Mouse (Mus musculus): ENCODE results near the gene Slc35d3. TPM values are rescaled to one million over a fixed set of nuclear protein-coding genes. Genes with fewer than 3 reads are reported as not detected.
A peak's percentile ranks its signal among the peaks of the same experiment; 100 is the strongest.

Slc35d3 gene
- polyA plus RNA-seq (2012; ENCODE audit: insufficient read depth, insufficient read length, missing spikeins): not detected in 2 replicates

DNA sequence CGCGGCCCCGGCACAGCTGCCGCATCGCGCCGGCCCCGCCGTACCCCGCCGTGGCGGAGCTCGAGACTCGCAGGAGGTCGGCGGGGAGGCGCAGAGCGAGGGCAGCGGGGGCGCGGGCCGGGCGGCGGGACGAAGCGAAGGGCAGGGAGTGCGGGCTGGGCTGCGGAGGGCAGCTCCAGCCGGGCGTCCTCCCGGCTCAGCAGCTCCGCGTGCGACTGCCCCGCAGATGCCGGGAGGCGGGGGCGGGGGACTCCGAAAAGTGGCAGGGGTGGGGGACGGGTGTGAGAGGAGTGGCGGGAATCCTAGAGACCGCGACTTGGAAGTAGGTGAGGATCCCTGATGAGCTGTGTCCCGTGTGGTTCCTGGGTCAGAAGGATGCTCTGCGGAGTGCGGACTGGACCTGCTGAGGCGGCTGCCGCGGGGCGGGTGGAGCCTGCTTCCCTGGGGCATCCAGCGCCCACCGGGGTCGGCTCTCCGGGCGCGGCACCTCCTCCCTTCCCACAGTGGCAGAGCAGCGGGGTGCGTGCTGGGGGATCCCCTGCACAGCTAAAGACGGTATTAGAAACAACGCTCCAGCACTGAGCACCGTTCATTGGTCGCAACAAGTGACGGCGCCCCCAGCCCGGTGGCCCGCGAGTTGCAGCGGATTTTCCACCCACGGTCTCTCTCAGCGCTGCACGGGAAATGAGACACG lies at the start of gene Slc35d3:
TSS of gene Slc35d3 (minus strand) at position 462 of the 694 bp plus-strand sequence.
- peak within 1 kb of the TSS; percentile 51 for H3K4me3 ChIP-seq (ENCODE audit: insufficient read depth, low read depth, low read length)
- H3K27ac ChIP-seq (replicated peaks; ENCODE audit: low read depth, low read length): no peak within 1 kb of the TSS
- H3K4me1 ChIP-seq (ENCODE audit: control insufficient read depth, insufficient read depth, insufficient read length, low read length): peaks cover 15% of the 10 kb centered on the region

DNA sequence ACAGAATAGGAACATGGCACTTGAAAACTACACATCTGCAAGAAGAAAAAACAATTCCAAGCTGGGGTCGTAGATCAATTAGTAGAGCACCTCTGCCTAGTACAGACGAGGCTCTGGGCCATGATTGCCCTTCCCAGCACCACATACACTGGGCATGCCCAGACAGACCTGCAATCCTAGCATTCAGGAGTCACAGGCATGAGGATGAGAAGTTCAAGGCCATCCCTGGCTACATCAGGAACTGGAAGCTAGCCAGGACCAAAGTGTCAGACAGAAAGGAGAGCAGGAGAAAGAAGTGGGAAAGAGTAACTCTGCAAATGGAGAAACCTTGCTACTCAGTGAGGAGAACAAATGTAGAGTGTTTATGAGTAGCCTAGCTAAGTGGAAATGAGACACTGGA lies 48.9 kb upstream of the Slc35d3 start:
- Histone ChIP-seq H3K27ac (replicated peaks; ENCODE audit: low read depth, low read length) (no peak overlapping the region), H3K4me1 (ENCODE audit: control insufficient read depth, insufficient read depth, insufficient read length, low read length) (no peaks in the 10 kb centered on the region)

DNA sequence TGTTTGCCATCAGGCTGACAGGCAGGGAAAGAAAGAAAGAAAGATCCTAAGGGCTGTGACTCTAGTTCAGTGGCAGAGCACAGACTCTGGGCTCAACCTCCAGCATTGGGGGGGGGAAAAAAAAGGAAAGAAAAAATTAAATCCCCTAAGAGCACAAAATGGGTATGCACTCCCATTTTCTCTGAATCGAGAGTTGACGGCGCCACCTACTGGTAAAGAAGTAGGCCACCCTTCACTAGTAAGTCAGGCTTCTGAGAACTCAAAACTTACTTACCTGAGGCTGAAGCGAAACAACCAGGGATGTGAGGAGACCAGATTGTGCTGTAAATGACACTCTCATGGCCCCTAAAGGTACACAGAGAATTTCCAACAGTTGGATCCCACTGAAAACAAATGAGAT lies 42.7 kb upstream of the Slc35d3 start:
- H3K4me3 ChIP-seq (ENCODE audit: insufficient read depth, low read depth, low read length): no peak overlapping the region
- no peaks in the 10 kb centered on the region for H3K4me1 ChIP-seq (ENCODE audit: control insufficient read depth, insufficient read depth, insufficient read length, low read length)
- no peak overlapping the region for H3K27ac ChIP-seq (replicated peaks; ENCODE audit: low read depth, low read length)

More for the DNA sequence above, 48.9 kb upstream of the Slc35d3 start:
- H3K4me3 ChIP-seq (ENCODE audit: insufficient read depth, low read depth, low read length): no peak overlapping the region

DNA sequence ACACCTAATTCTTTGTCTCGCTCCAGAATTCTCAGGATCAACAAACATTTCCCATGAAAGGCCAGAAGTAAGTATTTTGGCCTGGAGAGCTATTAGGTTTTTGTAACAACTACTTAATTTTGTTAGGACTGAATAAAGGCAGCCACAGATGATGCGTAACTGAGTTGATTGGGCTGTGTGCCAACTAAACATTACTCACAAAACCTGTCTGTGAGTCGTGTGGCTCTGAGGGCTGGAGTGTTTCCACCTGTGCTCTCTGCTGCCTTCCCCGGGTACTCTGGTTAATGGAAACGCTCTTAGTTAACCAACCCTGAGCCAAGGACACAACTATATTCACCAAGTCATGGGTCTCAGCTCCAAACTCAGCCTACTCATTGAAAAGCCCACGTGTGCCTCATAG lies 41.9 kb upstream of the Slc35d3 start:
- H3K4me3 ChIP-seq (ENCODE audit: insufficient read depth, low read depth, low read length): no peak overlapping the region
- H3K4me1 ChIP-seq (ENCODE audit: control insufficient read depth, insufficient read depth, insufficient read length, low read length): no peaks in the 10 kb centered on the region
- H3K27ac ChIP-seq (replicated peaks; ENCODE audit: low read depth, low read length): no peak overlapping the region

DNA sequence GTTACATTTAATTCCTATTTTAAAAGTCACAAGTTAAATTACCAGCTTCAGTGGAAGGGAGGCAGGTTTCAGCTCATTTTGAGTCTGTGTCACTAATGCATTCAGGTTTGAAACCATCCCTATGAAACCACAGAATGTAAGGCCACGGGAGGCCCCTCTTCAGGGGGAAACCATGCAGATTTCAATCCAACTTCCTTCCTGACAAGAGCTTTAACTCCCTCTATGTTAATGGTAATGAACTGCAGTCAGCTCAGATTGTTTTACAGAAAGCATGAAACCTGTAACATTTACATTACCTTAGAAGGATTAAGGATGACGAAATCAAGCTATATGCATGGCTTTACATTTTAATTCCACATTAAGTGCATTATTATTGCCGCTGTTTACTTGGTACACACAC lies 40.4 kb upstream of the Slc35d3 start:
- Histone ChIP-seq H3K4me1 (ENCODE audit: control insufficient read depth, insufficient read depth, insufficient read length, low read length) (no peaks in the 10 kb centered on the region), H3K27ac (replicated peaks; ENCODE audit: low read depth, low read length) (no peak overlapping the region), H3K4me3 (ENCODE audit: insufficient read depth, low read depth, low read length) (no peak overlapping the region)

DNA sequence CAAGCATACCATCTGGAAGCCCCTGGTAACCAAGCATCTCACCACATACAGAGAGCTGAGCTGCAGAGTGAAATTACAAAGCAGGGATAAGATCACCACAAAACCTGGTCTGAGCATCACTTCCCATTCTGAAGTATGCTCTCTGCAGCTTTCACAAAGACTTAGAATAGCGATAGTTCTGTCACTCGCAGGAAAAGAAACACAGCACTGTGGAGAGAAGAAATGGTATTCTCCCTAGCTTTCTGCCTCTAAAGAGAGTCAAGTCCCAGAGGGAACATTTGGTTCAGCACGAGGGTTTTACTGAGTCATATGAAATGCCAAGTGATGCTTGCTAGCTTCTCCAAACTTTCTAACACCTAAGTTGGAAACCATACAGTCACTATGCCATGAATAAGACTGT lies 38.6 kb upstream of the Slc35d3 start:
- Histone ChIP-seq H3K4me1 (ENCODE audit: control insufficient read depth, insufficient read depth, insufficient read length, low read length) (no peaks in the 10 kb centered on the region), H3K4me3 (ENCODE audit: insufficient read depth, low read depth, low read length) (no peak overlapping the region), H3K27ac (replicated peaks; ENCODE audit: low read depth, low read length) (no peak overlapping the region)

DNA sequence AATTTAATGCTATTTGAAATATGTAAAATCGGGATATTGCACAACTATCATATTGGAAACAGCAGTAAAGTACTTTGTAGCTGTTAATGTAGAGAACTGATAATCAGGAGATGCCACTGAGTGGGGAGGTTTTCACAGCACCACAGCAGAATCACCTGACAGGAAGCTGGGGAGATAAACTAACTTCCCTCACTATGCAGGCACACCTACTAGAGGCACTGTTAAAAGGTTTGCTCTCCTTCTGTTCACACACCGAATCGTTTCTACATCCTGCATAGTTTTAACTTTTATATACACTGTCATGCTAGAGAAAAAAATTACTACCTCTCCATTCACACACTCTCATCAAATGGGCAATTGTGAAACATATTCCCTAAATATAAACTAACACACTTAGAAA lies 35.0 kb upstream of the Slc35d3 start:
- Histone ChIP-seq H3K27ac (replicated peaks; ENCODE audit: low read depth, low read length) (no peak overlapping the region), H3K4me1 (ENCODE audit: control insufficient read depth, insufficient read depth, insufficient read length, low read length) (no peaks in the 10 kb centered on the region), H3K4me3 (ENCODE audit: insufficient read depth, low read depth, low read length) (no peak overlapping the region)

DNA sequence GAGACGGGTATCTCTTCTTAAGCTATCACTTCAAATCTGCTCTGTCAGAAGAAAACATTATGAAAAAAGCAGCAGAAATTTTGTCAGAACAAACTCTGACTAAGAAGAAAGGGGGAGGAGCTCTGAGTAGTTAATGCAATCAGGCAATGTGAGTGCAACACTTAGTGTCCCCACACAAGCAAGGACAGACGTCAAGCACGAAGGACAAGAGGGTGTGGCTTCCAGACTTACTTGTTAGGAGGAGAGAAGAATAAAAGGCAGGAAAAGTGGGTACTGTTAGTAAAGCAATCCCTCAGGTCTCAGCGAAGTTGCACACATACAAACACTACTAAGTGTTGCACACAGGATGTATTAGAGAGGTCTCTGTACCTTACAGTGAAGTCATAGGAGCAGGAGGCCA lies 33.1 kb upstream of the Slc35d3 start:
- Histone ChIP-seq H3K27ac (replicated peaks; ENCODE audit: low read depth, low read length) (no peak overlapping the region), H3K4me1 (ENCODE audit: control insufficient read depth, insufficient read depth, insufficient read length, low read length) (no peaks in the 10 kb centered on the region), H3K4me3 (ENCODE audit: insufficient read depth, low read depth, low read length) (no peak overlapping the region)

DNA sequence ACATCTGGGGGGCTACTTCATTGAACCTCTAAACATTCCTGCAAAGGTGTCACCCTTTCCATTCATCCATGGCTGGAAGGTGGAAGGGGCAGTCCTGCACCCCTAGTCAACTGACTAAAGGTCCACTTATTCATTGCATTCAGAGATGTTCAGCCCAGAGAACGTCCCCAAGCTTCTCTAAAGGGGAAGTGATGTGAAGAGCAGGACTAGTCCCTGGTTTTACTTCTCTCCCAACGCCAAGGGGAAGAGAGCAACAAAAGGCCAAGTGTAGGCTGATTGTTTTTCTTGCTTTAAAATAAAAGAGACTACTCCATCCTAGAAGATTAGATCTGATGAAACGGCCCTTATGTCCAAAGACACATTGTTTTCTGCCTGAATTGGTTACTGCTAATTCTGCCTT lies 29.2 kb upstream of the Slc35d3 start:
- H3K4me1 ChIP-seq (ENCODE audit: control insufficient read depth, insufficient read depth, insufficient read length, low read length): no peaks in the 10 kb centered on the region
- no peak overlapping the region for H3K27ac ChIP-seq (replicated peaks; ENCODE audit: low read depth, low read length)
- H3K4me3 ChIP-seq (ENCODE audit: insufficient read depth, low read depth, low read length): no peak overlapping the region

DNA sequence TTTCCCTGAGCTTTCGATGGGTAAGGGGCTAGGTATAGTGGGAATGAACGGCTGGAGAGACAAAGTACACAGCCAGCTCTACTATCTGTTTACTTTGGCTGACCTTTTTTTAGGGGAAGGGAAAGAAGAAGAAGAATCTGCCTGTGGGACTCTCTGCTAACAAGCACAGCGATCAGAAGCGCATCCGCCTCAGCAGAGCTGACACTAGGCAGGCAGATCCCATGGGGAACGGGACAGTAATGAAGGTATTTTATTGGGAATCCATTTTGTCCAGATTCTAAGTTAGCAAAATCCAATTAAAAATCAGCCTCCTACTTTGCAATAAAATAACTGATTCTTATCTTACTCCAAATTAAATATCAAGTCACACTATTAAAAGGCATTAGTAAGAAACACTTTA lies 27.9 kb upstream of the Slc35d3 start:
- Histone ChIP-seq H3K27ac (replicated peaks; ENCODE audit: low read depth, low read length) (no peak overlapping the region), H3K4me3 (ENCODE audit: insufficient read depth, low read depth, low read length) (no peak overlapping the region), H3K4me1 (ENCODE audit: control insufficient read depth, insufficient read depth, insufficient read length, low read length) (no peaks in the 10 kb centered on the region)

DNA sequence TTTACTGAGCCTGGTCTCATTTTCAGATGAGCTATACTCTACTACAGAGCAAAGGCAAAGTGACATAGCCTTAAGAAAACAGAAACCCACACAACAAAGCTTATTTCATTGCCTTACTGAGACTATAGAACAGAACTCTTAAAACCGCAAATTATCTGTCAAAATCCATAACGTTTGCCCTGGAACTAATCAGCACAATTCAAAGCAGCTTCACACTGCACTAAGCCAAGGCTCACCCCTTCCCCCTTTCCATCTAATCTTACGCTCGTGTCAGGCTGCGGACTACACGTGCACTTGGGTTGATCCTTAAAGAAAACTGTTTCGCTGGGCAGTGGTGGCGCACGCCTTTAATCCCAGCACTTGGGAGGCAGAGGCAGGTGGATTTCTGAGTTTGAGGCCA lies 26.4 kb upstream of the Slc35d3 start:
- no peaks in the 10 kb centered on the region for H3K4me1 ChIP-seq (ENCODE audit: control insufficient read depth, insufficient read depth, insufficient read length, low read length)
- no peak overlapping the region for H3K4me3 ChIP-seq (ENCODE audit: insufficient read depth, low read depth, low read length)
- no peak overlapping the region for H3K27ac ChIP-seq (replicated peaks; ENCODE audit: low read depth, low read length)

DNA sequence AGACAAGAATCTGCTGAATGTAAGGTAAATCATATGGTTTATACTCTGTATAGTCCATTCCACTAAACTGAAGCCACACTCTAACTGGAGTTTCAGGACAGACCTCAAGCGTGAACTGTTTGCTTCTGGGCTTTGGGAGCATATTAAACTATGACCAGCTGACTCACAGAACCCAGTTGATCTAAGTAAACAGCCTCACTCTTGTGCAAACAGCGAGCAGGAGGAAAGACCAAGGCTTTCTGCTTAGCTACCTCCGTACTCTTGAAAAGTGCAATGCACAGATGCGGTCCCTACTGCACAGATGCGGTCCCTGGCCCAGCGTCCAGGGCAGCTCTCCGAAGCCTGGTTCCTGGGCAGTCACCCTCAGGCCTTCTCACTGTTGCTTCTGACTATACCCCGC lies 26.0 kb upstream of the Slc35d3 start:
- no peak overlapping the region for H3K27ac ChIP-seq (replicated peaks; ENCODE audit: low read depth, low read length)
- H3K4me3 ChIP-seq (ENCODE audit: insufficient read depth, low read depth, low read length): no peak overlapping the region
- no peaks in the 10 kb centered on the region for H3K4me1 ChIP-seq (ENCODE audit: control insufficient read depth, insufficient read depth, insufficient read length, low read length)

DNA sequence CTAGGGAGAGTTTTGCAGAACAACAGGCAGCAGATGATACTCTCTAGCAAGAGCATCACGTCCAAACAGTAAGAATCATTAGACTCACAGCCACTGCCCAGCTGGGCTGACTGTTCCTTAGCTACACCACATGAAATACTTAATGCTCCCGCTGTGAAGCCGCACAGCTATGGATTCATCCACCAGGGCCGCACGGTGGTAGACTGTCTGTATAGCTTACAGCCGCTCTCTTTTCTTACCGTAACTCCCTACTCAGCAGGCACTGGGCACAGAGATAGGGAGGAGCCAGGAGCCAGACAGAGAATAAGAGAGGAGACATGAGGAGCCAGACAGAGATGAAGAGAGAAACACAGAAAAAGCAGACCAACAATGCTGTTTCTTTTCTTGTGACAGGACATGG lies 25.4 kb upstream of the Slc35d3 start:
- no peak overlapping the region for H3K27ac ChIP-seq (replicated peaks; ENCODE audit: low read depth, low read length)
- H3K4me3 ChIP-seq (ENCODE audit: insufficient read depth, low read depth, low read length): no peak overlapping the region
- no peaks in the 10 kb centered on the region for H3K4me1 ChIP-seq (ENCODE audit: control insufficient read depth, insufficient read depth, insufficient read length, low read length)

DNA sequence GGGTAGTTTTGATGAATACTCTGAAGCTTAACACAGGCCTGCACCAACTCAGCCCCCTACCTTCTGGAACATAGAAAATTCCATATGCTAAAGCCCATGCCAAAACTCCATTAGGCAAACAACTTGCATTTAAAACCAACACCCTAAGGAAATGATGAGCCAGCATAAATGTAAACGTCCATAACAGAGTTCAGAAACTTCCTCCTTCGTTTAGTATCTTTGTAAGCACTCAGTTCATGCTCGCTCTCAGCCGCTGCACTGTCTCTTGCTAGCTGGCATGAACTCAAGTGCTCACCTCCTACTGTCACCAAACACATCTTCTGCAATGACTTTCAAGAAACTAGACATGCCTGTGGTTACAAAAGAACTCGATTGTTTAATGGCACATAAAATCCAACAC lies 24.1 kb upstream of the Slc35d3 start:
- Histone ChIP-seq H3K4me1 (ENCODE audit: control insufficient read depth, insufficient read depth, insufficient read length, low read length) (no peaks in the 10 kb centered on the region), H3K27ac (replicated peaks; ENCODE audit: low read depth, low read length) (no peak overlapping the region), H3K4me3 (ENCODE audit: insufficient read depth, low read depth, low read length) (no peak overlapping the region)

DNA sequence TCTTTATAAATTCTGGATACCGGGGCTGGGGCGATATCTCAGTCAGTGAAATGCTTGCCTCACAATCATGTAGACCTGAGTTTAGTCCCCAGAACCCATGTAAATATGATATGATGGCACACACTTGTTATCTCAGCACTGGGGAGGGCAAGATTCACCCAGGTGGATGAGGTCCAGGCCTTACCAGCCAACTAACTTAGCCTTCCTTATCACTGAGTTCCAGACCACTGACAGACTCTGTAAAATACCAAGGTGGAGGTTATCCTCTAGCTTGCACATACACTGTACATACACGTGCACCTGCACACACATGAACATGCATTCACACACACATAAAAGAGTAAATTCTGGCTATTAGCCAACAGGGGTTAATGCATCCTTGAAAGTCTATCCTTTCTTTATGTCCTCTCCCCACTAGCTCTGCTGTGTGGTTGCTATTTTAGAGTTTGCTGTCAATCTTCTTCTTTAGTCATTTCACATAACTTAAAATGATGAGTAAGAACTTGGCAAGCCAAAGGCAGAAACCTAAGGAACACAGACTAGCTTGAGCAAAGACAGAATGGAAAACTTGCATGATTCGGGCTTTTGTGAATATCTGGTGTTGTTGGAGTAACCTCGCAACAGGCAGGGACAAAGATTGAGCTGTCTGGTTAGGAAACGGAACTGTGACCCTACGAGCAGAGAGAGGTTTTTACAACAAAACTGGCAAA lies 4.5 kb upstream of the Slc35d3 start:
- H3K4me3 ChIP-seq (ENCODE audit: insufficient read depth, low read depth, low read length): no peak overlapping the region
- no peak overlapping the region for H3K27ac ChIP-seq (replicated peaks; ENCODE audit: low read depth, low read length)
- H3K4me1 ChIP-seq (ENCODE audit: control insufficient read depth, insufficient read depth, insufficient read length, low read length): peaks cover 2% of the 10 kb centered on the region; the same call in 1 of the 2 replicates

DNA sequence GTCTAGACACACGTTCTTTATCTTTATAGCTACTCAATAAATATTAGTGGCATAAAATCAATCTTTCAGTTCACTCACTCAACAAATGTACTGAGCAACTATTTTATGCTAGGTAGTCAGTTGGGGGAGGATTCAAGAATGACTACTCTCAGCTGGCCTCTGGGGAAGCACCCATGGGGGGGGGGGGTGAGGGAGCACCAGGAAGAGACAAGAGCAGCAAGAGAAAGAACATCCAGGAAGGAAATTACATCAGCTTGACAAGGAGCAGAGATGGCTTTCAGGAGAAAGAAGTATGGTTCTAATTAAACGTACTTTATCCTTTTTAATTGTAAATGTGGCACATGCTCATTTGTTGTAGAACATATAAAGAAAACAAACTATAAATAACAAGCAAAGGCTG lies 2.4 kb upstream of the Slc35d3 start:
- no peak overlapping the region for H3K27ac ChIP-seq (replicated peaks; ENCODE audit: low read depth, low read length)
- H3K4me1 ChIP-seq (ENCODE audit: control insufficient read depth, insufficient read depth, insufficient read length, low read length): peaks cover 15% of the 10 kb centered on the region
- H3K4me3 ChIP-seq (ENCODE audit: insufficient read depth, low read depth, low read length): no peak overlapping the region
